Mouse (Mus musculus) thymus, postnatal 36 days (tissue): Measurements from ENCODE around the gene H2-Q2.
A peak's percentile ranks its signal among the peaks of the same experiment; 100 is the strongest.
"Not testable (repeated sequence)": the region's sequence is repeated elsewhere in the genome, so short reads cannot be mapped to it uniquely, and the experiment has no call there.

Experiments used
- DNase-seq, 2 experiments: peaks; one replicate each; pipeline ENCODE4 v3.0.0; 2022; ENCODE audit warnings: mixed read lengths in 2 of 2

H2-Q2 gene

GRCm38 (mm10) chr17:35342071-35342671, at the start of gene H2-Q2:
TSS of gene H2-Q2 (plus strand) at chr17:35342242.
- DNase-seq = peak; percentile 66 to 81

- DNase-seq = peak; percentile 84 to 90
Measured at GRCm38 (mm10) chr17:35295796-35296195, 46.2 kb upstream of the H2-Q2 start.

GRCm38 (mm10) chr17:35300261-35300945, 41.6 kb upstream of the H2-Q2 start:
- peak in 1 of 2 experiments; percentile 44 for DNase-seq

GRCm38 (mm10) chr17:35301645-35302258, 40.3 kb upstream of the H2-Q2 start:
- peak; percentile 87 to 93 for DNase-seq

- no peak for DNase-seq
Measured at GRCm38 (mm10) chr17:35303271-35303670, 38.8 kb upstream of the H2-Q2 start.

GRCm38 (mm10) chr17:35303756-35304350, 38.2 kb upstream of the H2-Q2 start:
- no peak for DNase-seq

- DNase-seq = no peak
Measured at GRCm38 (mm10) chr17:35304478-35304877, 37.6 kb upstream of the H2-Q2 start.

- DNase-seq = not testable (repeated sequence)
Measured at GRCm38 (mm10) chr17:35304921-35305320, 37.1 kb upstream of the H2-Q2 start.

- DNase-seq = peak; percentile 62 to 78
Measured at GRCm38 (mm10) chr17:35318671-35319070, 23.4 kb upstream of the H2-Q2 start.

GRCm38 (mm10) chr17:35320327-35321081, 21.5 kb upstream of the H2-Q2 start, which contains the start of gene H2-Q1:
TSS of gene H2-Q1 (plus strand) at chr17:35320405.
- peak in 1 of 2 experiments; percentile 22 for DNase-seq

GRCm38 (mm10) chr17:35325124-35325523, 16.9 kb upstream of the H2-Q2 start:
- peak; percentile 45 to 56 for DNase-seq

GRCm38 (mm10) chr17:35326000-35326399, 16.0 kb upstream of the H2-Q2 start:
- DNase-seq = not testable (repeated sequence)

GRCm38 (mm10) chr17:35329714-35330113, 12.3 kb upstream of the H2-Q2 start:
- DNase-seq = not testable (repeated sequence)

- DNase-seq = not testable (repeated sequence)
Measured at GRCm38 (mm10) chr17:35331546-35331945, 10.5 kb upstream of the H2-Q2 start.

GRCm38 (mm10) chr17:35342711-35343476, 852 bp downstream of the H2-Q2 start:
- DNase-seq = peak; percentile 42 to 54

- DNase-seq = not testable (repeated sequence)
Measured at GRCm38 (mm10) chr17:35347659-35348058, 5.6 kb downstream of the H2-Q2 start.

- DNase-seq = not testable (repeated sequence)
Measured at GRCm38 (mm10) chr17:35353275-35353674, 11.2 kb downstream of the H2-Q2 start.

- no peak for DNase-seq
Measured at GRCm38 (mm10) chr17:35354071-35354470, 12.0 kb downstream of the H2-Q2 start.

- peak; percentile 49 to 70 for DNase-seq
Measured at GRCm38 (mm10) chr17:35357086-35357485, 15.0 kb downstream of the H2-Q2 start.

GRCm38 (mm10) chr17:35358763-35359469, 16.9 kb downstream of the H2-Q2 start:
- peak in 1 of 2 experiments; percentile 42 for DNase-seq

- DNase-seq = no peak
Measured at GRCm38 (mm10) chr17:35359470-35359862, 17.4 kb downstream of the H2-Q2 start.
